Mouse (Mus musculus): Measurements from ENCODE around the gene Cdh9. TPM values are rescaled to one million over a fixed set of nuclear protein-coding genes. Genes with fewer than 3 reads are reported as not detected.
A peak's percentile ranks its signal among the peaks of the same experiment; 100 is the strongest.

Cdh9 gene
- 10.5 and 12.9 TPM in 2 replicates for total RNA-seq (2014; rRNA removed)
- 8.5 and 9.1 TPM in 2 replicates for polyA plus RNA-seq (2015; fragmentation: Nextera tagmentation; extraction: Ambion mirVana)

- WGBS, result 2% methylated on average over 14 of the region's 14 CpGs
- TF ChIP-seq CTCF (IDR thresholded peaks at IDR 0.05; ENCODE audit: low read depth), result no peak
- Histone ChIP-seq H3K9ac (replicated peaks; ENCODE audit: low read length) (peak within 1 kb of the TSS; percentile 51), H3K9me3 (ENCODE audit: low read length) (no peaks in the 10 kb centered on the region), H3K4me1 (ENCODE audit: insufficient read depth, low read length) (no peaks in the 10 kb centered on the region), H3K27me3 (ENCODE audit: insufficient read depth, low read length) (no peaks in the 10 kb centered on the region), H3K4me2 (ENCODE audit: low read depth, low read length) (peak within 1 kb of the TSS; percentile 70), H3K36me3 (ENCODE audit: insufficient read depth, low read length) (no peaks in the 10 kb centered on the region), H3K4me3 (ENCODE audit: low read length) (peak within 1 kb of the TSS; percentile 49), H3K27ac (peak within 1 kb of the TSS; percentile 38; the same call in 1 of the 2 replicates)
- ATAC-seq, result peak; percentile 78
- peak; percentile 65 for DNase-seq (ENCODE audit: low spot score)
These were observed at the start of gene Cdh9 for GRCm38 (mm10) chr15:16728470-16729011. Gene Cdh9, plus strand, starts transcription at chr15:16728756.

GRCm38 (mm10) chr15:16679096-16679495, 49.5 kb upstream of the Cdh9 start:
- Histone ChIP-seq H3K9me3 (ENCODE audit: low read length) (no peaks in the 10 kb centered on the region), H3K4me1 (ENCODE audit: insufficient read depth, low read length) (no peaks in the 10 kb centered on the region), H3K27ac (no peak overlapping the region), H3K4me3 (ENCODE audit: low read length) (no peak overlapping the region), H3K4me2 (ENCODE audit: low read depth, low read length) (no peak overlapping the region), H3K27me3 (ENCODE audit: insufficient read depth, low read length) (no peaks in the 10 kb centered on the region), H3K36me3 (ENCODE audit: insufficient read depth, low read length) (no peaks in the 10 kb centered on the region), H3K9ac (replicated peaks; ENCODE audit: low read length) (no peak overlapping the region)
- 0 out of 2 replicates have a peak, but pooled peaks have one; percentile 40 for ATAC-seq
- 66% methylated on average over 5 of the region's 5 CpGs for WGBS
- peak; percentile 34 for DNase-seq (ENCODE audit: low spot score)
- no peak for TF ChIP-seq CTCF (IDR thresholded peaks at IDR 0.05; ENCODE audit: low read depth)

GRCm38 (mm10) chr15:16699821-16700220, 28.7 kb upstream of the Cdh9 start:
- H3K9me3 ChIP-seq (ENCODE audit: low read length), result no peaks in the 10 kb centered on the region
- TF ChIP-seq CTCF (IDR thresholded peaks at IDR 0.05; ENCODE audit: low read depth), result no peak
- no peaks in the 10 kb centered on the region for H3K27me3 ChIP-seq (ENCODE audit: insufficient read depth, low read length)
- 81% methylated on average over 3 of the region's 3 CpGs for WGBS
- no peaks in the 10 kb centered on the region for H3K4me1 ChIP-seq (ENCODE audit: insufficient read depth, low read length)
- no peak overlapping the region for H3K4me3 ChIP-seq (ENCODE audit: low read length)
- ATAC-seq, result no peak
- no peak overlapping the region for H3K27ac ChIP-seq
- H3K36me3 ChIP-seq (ENCODE audit: insufficient read depth, low read length), result no peaks in the 10 kb centered on the region
- no peak for DNase-seq (ENCODE audit: low spot score)
- no peak overlapping the region for H3K9ac ChIP-seq (replicated peaks; ENCODE audit: low read length)
- H3K4me2 ChIP-seq (ENCODE audit: low read depth, low read length), result no peak overlapping the region

- no peaks in the 10 kb centered on the region for H3K4me1 ChIP-seq (ENCODE audit: insufficient read depth, low read length)
- no peaks in the 10 kb centered on the region for H3K36me3 ChIP-seq (ENCODE audit: insufficient read depth, low read length)
- no peak overlapping the region for H3K27ac ChIP-seq
- WGBS, result 75% methylated on average over 1 of the region's 1 CpGs
- ATAC-seq (no peak), DNase-seq (ENCODE audit: low spot score) (no peak)
- H3K4me2 ChIP-seq (ENCODE audit: low read depth, low read length), result no peak overlapping the region
- H3K9me3 ChIP-seq (ENCODE audit: low read length), result no peaks in the 10 kb centered on the region
- no peak for TF ChIP-seq CTCF (IDR thresholded peaks at IDR 0.05; ENCODE audit: low read depth)
- no peak overlapping the region for H3K4me3 ChIP-seq (ENCODE audit: low read length)
- H3K27me3 ChIP-seq (ENCODE audit: insufficient read depth, low read length), result no peaks in the 10 kb centered on the region
- H3K9ac ChIP-seq (replicated peaks; ENCODE audit: low read length), result no peak overlapping the region
These were observed 26.2 kb upstream of the Cdh9 start for GRCm38 (mm10) chr15:16702340-16702739.

- ATAC-seq (no peak), DNase-seq (ENCODE audit: low spot score) (no peak)
- Histone ChIP-seq H3K27me3 (ENCODE audit: insufficient read depth, low read length) (no peaks in the 10 kb centered on the region), H3K9ac (replicated peaks; ENCODE audit: low read length) (no peak overlapping the region), H3K36me3 (ENCODE audit: insufficient read depth, low read length) (no peaks in the 10 kb centered on the region), H3K27ac (no peak overlapping the region), H3K4me3 (ENCODE audit: low read length) (no peak overlapping the region), H3K4me1 (ENCODE audit: insufficient read depth, low read length) (no peaks in the 10 kb centered on the region), H3K9me3 (ENCODE audit: low read length) (no peaks in the 10 kb centered on the region), H3K4me2 (ENCODE audit: low read depth, low read length) (no peak overlapping the region)
- WGBS, result 62% methylated on average over 4 of the region's 4 CpGs
- no peak for TF ChIP-seq CTCF (IDR thresholded peaks at IDR 0.05; ENCODE audit: low read depth)
These were observed 10.5 kb downstream of the Cdh9 start for GRCm38 (mm10) chr15:16739088-16739487.

- H3K4me2 ChIP-seq (ENCODE audit: low read depth, low read length), result no peak overlapping the region
- H3K27ac ChIP-seq, result no peak overlapping the region
- H3K4me1 ChIP-seq (ENCODE audit: insufficient read depth, low read length), result no peaks in the 10 kb centered on the region
- no peaks in the 10 kb centered on the region for H3K27me3 ChIP-seq (ENCODE audit: insufficient read depth, low read length)
- no peak for ATAC-seq
- no peak for DNase-seq (ENCODE audit: low spot score)
- H3K9ac ChIP-seq (replicated peaks; ENCODE audit: low read length), result no peak overlapping the region
- 88% methylated on average over 1 of the region's 1 CpGs for WGBS
- H3K4me3 ChIP-seq (ENCODE audit: low read length), result no peak overlapping the region
- no peaks in the 10 kb centered on the region for H3K9me3 ChIP-seq (ENCODE audit: low read length)
- TF ChIP-seq CTCF (IDR thresholded peaks at IDR 0.05; ENCODE audit: low read depth), result no peak
- H3K36me3 ChIP-seq (ENCODE audit: insufficient read depth, low read length), result no peaks in the 10 kb centered on the region
These were observed 18.1 kb downstream of the Cdh9 start for GRCm38 (mm10) chr15:16746672-16747071.

GRCm38 (mm10) chr15:16763252-16763651, 34.7 kb downstream of the Cdh9 start:
- WGBS, result 83% methylated on average over 3 of the region's 3 CpGs
- no peak overlapping the region for H3K4me3 ChIP-seq (ENCODE audit: low read length)
- H3K27ac ChIP-seq, result no peak overlapping the region
- H3K9me3 ChIP-seq (ENCODE audit: low read length), result no peaks in the 10 kb centered on the region
- H3K9ac ChIP-seq (replicated peaks; ENCODE audit: low read length), result no peak overlapping the region
- TF ChIP-seq CTCF (IDR thresholded peaks at IDR 0.05; ENCODE audit: low read depth), result no peak
- DNase-seq (ENCODE audit: low spot score) (no peak), ATAC-seq (no peak)
- H3K4me2 ChIP-seq (ENCODE audit: low read depth, low read length), result no peak overlapping the region
- H3K4me1 ChIP-seq (ENCODE audit: insufficient read depth, low read length), result no peaks in the 10 kb centered on the region
- H3K27me3 ChIP-seq (ENCODE audit: insufficient read depth, low read length), result no peaks in the 10 kb centered on the region
- no peaks in the 10 kb centered on the region for H3K36me3 ChIP-seq (ENCODE audit: insufficient read depth, low read length)

Data from hindbrain, postnatal 0 days (tissue).